Mouse (Mus musculus) CH12.LX (cell line): ENCODE measurements around the gene Ccdc88c. TPM values are rescaled to one million over a fixed set of nuclear protein-coding genes. Genes with fewer than 3 reads are reported as not detected.
A peak's percentile ranks its signal among the peaks of the same experiment; 100 is the strongest.

Experiments used
- DNase-seq: peaks from one replicate; pipeline ENCODE4 v3.0.0-alpha.2; 2013; ENCODE audit errors: extremely low read depth
- H3K27ac ChIP-seq: 2 replicates; pipeline ENCODE4 v1.5.1; 2012; ENCODE audit warnings: low read depth, mild to moderate bottlenecking, control low read depth, moderate library complexity; ENCODE audit not compliant: insufficient read depth
- H3K27me3 ChIP-seq: replicated peaks from 2 replicates; pipeline ENCODE3; 2012; ENCODE audit warnings: inconsistent platforms
- H3K36me3 ChIP-seq, 2 experiments: replicated peaks in 1 of 2; 2 replicates each; pipeline versions ENCODE3 to v1.6.1; 2012; ENCODE audit warnings: inconsistent platforms in 1 of 2, low read length in 1 of 2, mild to moderate bottlenecking in 1 of 2, mixed read lengths in 1 of 2, moderate library complexity in 1 of 2; ENCODE audit not compliant: control insufficient read depth in 1 of 2, insufficient read depth in 1 of 2
- H3K4me1 ChIP-seq, 2 experiments: 2 replicates each; pipeline ENCODE4 v1.6.1; 2012; ENCODE audit warnings: inconsistent platforms in 1 of 2, moderate library complexity in 1 of 2; ENCODE audit not compliant: insufficient read depth in 2 of 2, control insufficient read depth in 1 of 2
- H3K4me2 ChIP-seq: 2 replicates; pipeline ENCODE4 v1.6.1; 2012; ENCODE audit warnings: low read depth, mild to moderate bottlenecking, control low read depth; ENCODE audit not compliant: poor library complexity, insufficient read depth, severe bottlenecking
- H3K4me3 ChIP-seq, 3 experiments: fragments of 150-350 bp in 1 of 3; sonication (generic) in 1 of 3; replicated peaks in 1 of 3; 2 replicates each; pipeline versions ENCODE3 to v1.5.1; 2011 to 2012; ENCODE audit warnings: low read depth in 2 of 3, low read length in 2 of 3, mild to moderate bottlenecking in 2 of 3, moderate library complexity in 2 of 3, control low read depth in 1 of 3, improper control_type of control experiment in 1 of 3, inconsistent platforms in 1 of 3, mixed read lengths in 1 of 3; ENCODE audit not compliant: poor library complexity in 1 of 3
- H3K79me2 ChIP-seq: replicated peaks from 2 replicates; pipeline ENCODE4 v1.6.1; 2012; ENCODE audit warnings: mild to moderate bottlenecking, moderate library complexity; ENCODE audit not compliant: control insufficient read depth, poor library complexity, insufficient read depth, severe bottlenecking; ENCODE audit errors: extremely low read depth
- H3K9ac ChIP-seq: 2 replicates; pipeline ENCODE4 v1.6.1; 2012; ENCODE audit warnings: low read depth, mild to moderate bottlenecking, control low read depth, moderate library complexity; ENCODE audit not compliant: insufficient read depth
- H3K9me3 ChIP-seq: replicated peaks from 2 replicates; pipeline ENCODE3; 2012; ENCODE audit warnings: low read length, inconsistent platforms, mixed read lengths
- BHLHE40 ChIP-seq: IDR thresholded peaks from 2 replicates; pipeline ENCODE4 v1.6.1; 2011; ENCODE audit warnings: mild to moderate bottlenecking, low read depth, low read length, improper control_type of control experiment
- CHD1 ChIP-seq: IDR thresholded peaks from 2 replicates; pipeline ENCODE4 v1.6.1; 2012; ENCODE audit warnings: low read depth, low read length, improper control_type of control experiment, inconsistent platforms
- CHD2 ChIP-seq: IDR thresholded peaks from 2 replicates; pipeline ENCODE4 v1.6.1; 2011; ENCODE audit warnings: low read length, improper control_type of control experiment
- ELF1 ChIP-seq: IDR thresholded peaks from 2 replicates; pipeline ENCODE4 v1.6.1; 2014; ENCODE audit warnings: low read depth, mild to moderate bottlenecking, inconsistent platforms, low read length, improper control_type of control experiment
- EP300 ChIP-seq: IDR thresholded peaks from 2 replicates; pipeline ENCODE4 v1.6.1; 2011; ENCODE audit warnings: low read length, improper control_type of control experiment
- ETS1 ChIP-seq: conservative IDR thresholded peaks from 2 replicates; pipeline ENCODE4 v1.6.1; 2012; ENCODE audit warnings: low read depth, mild to moderate bottlenecking, inconsistent platforms, low read length, improper control_type of control experiment, moderate library complexity
- GABPA ChIP-seq: IDR thresholded peaks from 2 replicates; pipeline ENCODE4 v1.6.1; 2012; ENCODE audit warnings: low read depth, low read length, improper control_type of control experiment, inconsistent platforms; ENCODE audit not compliant: insufficient replicate concordance
- IRF4 ChIP-seq: IDR thresholded peaks from 2 replicates; pipeline ENCODE4 v1.6.1; 2014; ENCODE audit warnings: low read depth, mild to moderate bottlenecking, inconsistent platforms, low read length, improper control_type of control experiment
- JUND ChIP-seq: conservative IDR thresholded peaks from 2 replicates; pipeline ENCODE4 v1.6.1; 2011; ENCODE audit warnings: low read depth, low read length, improper control_type of control experiment
- MAFK ChIP-seq: IDR thresholded peaks from 2 replicates; pipeline ENCODE4 v1.6.1; 2011; ENCODE audit warnings: low read length, improper control_type of control experiment; ENCODE audit not compliant: insufficient replicate concordance
- MXI1 ChIP-seq: IDR thresholded peaks from 2 replicates; pipeline ENCODE4 v1.6.1; 2011; ENCODE audit warnings: mild to moderate bottlenecking, low read depth, low read length, improper control_type of control experiment
- PAX5 ChIP-seq: IDR thresholded peaks from 2 replicates; pipeline ENCODE4 v1.6.1; 2012; ENCODE audit warnings: low read length, inconsistent platforms, mixed read lengths
- RAD21 ChIP-seq: IDR thresholded peaks from 2 replicates; pipeline ENCODE4 v1.6.1; 2011; ENCODE audit warnings: low read depth, mild to moderate bottlenecking, low read length, improper control_type of control experiment, moderate library complexity
- RCOR1 ChIP-seq: conservative IDR thresholded peaks from 2 replicates; pipeline ENCODE4 v1.6.1; 2012; ENCODE audit warnings: low read depth, mild to moderate bottlenecking, inconsistent platforms, low read length, improper control_type of control experiment
- SIN3A ChIP-seq: IDR thresholded peaks from 2 replicates; pipeline ENCODE4 v1.6.1; 2012; ENCODE audit warnings: low read length, improper control_type of control experiment, inconsistent platforms
- SMC3 ChIP-seq: IDR thresholded peaks from 2 replicates; pipeline ENCODE4 v1.6.1; 2011; ENCODE audit warnings: low read depth, low read length, improper control_type of control experiment
- TCF12 ChIP-seq: IDR thresholded peaks from 2 replicates; pipeline ENCODE4 v1.6.1; 2014; ENCODE audit warnings: low read depth, mild to moderate bottlenecking, inconsistent platforms, low read length, improper control_type of control experiment
- UBTF ChIP-seq: IDR thresholded peaks from 2 replicates; pipeline ENCODE4 v1.6.1; 2012; ENCODE audit warnings: low read depth, mild to moderate bottlenecking, inconsistent platforms, low read length, improper control_type of control experiment, moderate library complexity
- USF1 ChIP-seq: IDR thresholded peaks from 2 replicates; pipeline ENCODE4 v1.6.1; 2014; ENCODE audit warnings: low read depth, mild to moderate bottlenecking, inconsistent platforms, low read length, improper control_type of control experiment
- ZC3H11A ChIP-seq: IDR thresholded peaks from 2 replicates; pipeline ENCODE4 v1.6.1; 2012; ENCODE audit warnings: low read depth, mild to moderate bottlenecking, inconsistent platforms, low read length, improper control_type of control experiment
- ZMIZ1 ChIP-seq: IDR thresholded peaks from 2 replicates; pipeline ENCODE4 v1.6.1; 2012; ENCODE audit warnings: low read depth, mild to moderate bottlenecking, inconsistent platforms, low read length, improper control_type of control experiment
- ZNF384 ChIP-seq: IDR thresholded peaks from 2 replicates; pipeline ENCODE4 v1.6.1; 2012; ENCODE audit warnings: low read depth, low read length, improper control_type of control experiment, inconsistent platforms
- dilution Hi-C: fragments of 300-500 bp; cut with MboI; formaldehyde crosslinking; loops from 2 replicates; pipeline ENCODE4 v1.14.3; 2020; ENCODE audit warnings: low sequenced_read_pairs; ENCODE audit not compliant: extremely low pct_unique_long_range_greater_than_20kb, extremely low pct_ligation_motif_present
- in situ Hi-C: fragments of 300-500 bp; cut with MboI; formaldehyde crosslinking; loops from 3 replicates; pipeline ENCODE4 v1.14.3; 2019; ENCODE audit warnings: low sequenced_read_pairs, low pct_ligation_motif_present, low pct_unique_long_range_greater_than_20kb, mixed read lengths
- polyA plus RNA-seq: library from polyadenylated mRNA; unstranded; fragments of >175 nt; gene quantifications from 2 replicates; pipeline ENCODE4 v1.2.1, GENCODE M21; 2012; ENCODE audit warnings: low read depth; ENCODE audit not compliant: insufficient read length
- total RNA-seq, 2 experiments: library from RNA; depleted of rRNA; stranded (reverse); fragments of 300-350 nt in 1 of 2; fragments of >200 nt in 1 of 2; gene quantifications; 2 replicates each; pipeline ENCODE4 v1.2.3; 2012 to 2014

Ccdc88c gene
- total and polyA plus RNA-seq, 3 experiments: 20.3 to 32.7 (median 24.9) TPM

- TF ChIP-seq CHD2 (no peak), EP300 (peak; percentile 64), BHLHE40 (0 out of 2 replicates have a peak, but pooled peaks have one; percentile 19), ZC3H11A (no peak), UBTF (no peak), IRF4 (peak; percentile 29; the same call in 1 of the 2 replicates), ZNF384 (peak; percentile 86)
- no peak overlapping the region for H3K9ac ChIP-seq
- H3K4me2 ChIP-seq: peak overlapping the region; percentile 37
- dilution Hi-C loops: no loop called here
- 0 out of 2 replicates have a peak overlapping the region, but pooled peaks have one; percentile 2 for H3K27ac ChIP-seq
- H3K9me3 ChIP-seq: no peaks in the 10 kb centered on the region
- H3K79me2 ChIP-seq: no peaks in the 10 kb centered on the region
- no peak overlapping the region for H3K4me3 ChIP-seq
- no peaks in the 10 kb centered on the region for H3K36me3 ChIP-seq
- in situ Hi-C loops: no loop called here
- peak; percentile 54 for DNase-seq
- H3K27me3 ChIP-seq: no peaks in the 10 kb centered on the region
- H3K4me1 ChIP-seq: peaks cover 15 to 80% of the 10 kb centered on the region in 2 experiments
These were observed 130.9 kb downstream of the Ccdc88c start for GRCm38 (mm10) chr12:100897736-100898650.

- peaks cover 15 to 77% of the 10 kb centered on the region in 2 experiments for H3K4me1 ChIP-seq
- dilution Hi-C loops: no loop called here
- TF ChIP-seq MAFK (no peak), ELF1 (no peak), BHLHE40 (no peak), EP300 (no peak), IRF4 (no peak), ETS1 (no peak), GABPA (no peak), USF1 (no peak), ZC3H11A (no peak), MXI1 (no peak), RAD21 (no peak), PAX5 (no peak), SMC3 (no peak), TCF12 (no peak), SIN3A (no peak), RCOR1 (no peak), CHD1 (no peak), JUND (no peak), ZMIZ1 (no peak)
- TF ChIP-seq, all 38 proteins: peak for 0
- no peak overlapping the region for H3K4me3 ChIP-seq
- no peaks in the 10 kb centered on the region for H3K79me2 ChIP-seq
- no peaks in the 10 kb centered on the region for H3K36me3 ChIP-seq
- no peak overlapping the region for H3K27ac ChIP-seq
- H3K27me3 ChIP-seq: no peaks in the 10 kb centered on the region
- DNase-seq: no peak
- in situ Hi-C loops: no loop called here
- no peak overlapping the region for H3K4me2 ChIP-seq
- no peak overlapping the region for H3K9ac ChIP-seq
- H3K9me3 ChIP-seq: no peaks in the 10 kb centered on the region
These were observed 132.2 kb downstream of the Ccdc88c start for GRCm38 (mm10) chr12:100896661-100897060.
